Comparison of ENCODE assay signal across 8 mouse cellular contexts in genomic region chr15:99703676-99704040, GRCm38 (mm10). TPM values are rescaled to one million over a fixed set of nuclear protein-coding genes. Genes with fewer than 3 reads are reported as not detected.
A peak's percentile ranks its signal among the peaks of the same experiment; 100 is the strongest.
DNase-seq lines count a peak whose midpoint lies in the region; ATAC-seq and TF ChIP-seq lines count a peak whose summit lies in the region.

No protein-coding gene starts in this region.

- no peak for TF ChIP-seq CTCF in cortical plate, adult 2 months (IDR thresholded peaks at IDR 0.05; ENCODE audit: extremely low read depth, insufficient read depth, low read length)
- TF ChIP-seq CTCF in thymus, adult 2 months (IDR thresholded peaks at IDR 0.05; ENCODE audit: borderline replicate concordance, control insufficient read depth, extremely low read depth, insufficient read depth, low read length, poor library complexity) = no peak

- H3K9me3 ChIP-seq in heart, embryonic 13.5 days = no peaks in the 10 kb centered on the region
- H3K9me3 ChIP-seq in hindbrain, embryonic 10.5 days = no peaks in the 10 kb centered on the region
- no peaks in the 10 kb centered on the region for H3K9me3 ChIP-seq in midbrain, embryonic 14.5 days (ENCODE audit: control insufficient read depth, low read length)

- H3K4me3 ChIP-seq in heart, embryonic 13.5 days = peak overlapping the region; percentile 69
- peak overlapping the region; percentile 50 for H3K4me3 ChIP-seq in cortical plate, adult 2 months (ENCODE audit: insufficient read depth, low read length)
- peak overlapping the region; percentile 88 for H3K4me3 ChIP-seq in hindbrain, embryonic 10.5 days
- peak overlapping the region; percentile 85 for H3K4me3 ChIP-seq in midbrain, embryonic 14.5 days (replicated peaks; ENCODE audit: low read depth, low read length)
- no peak overlapping the region for H3K4me3 ChIP-seq in thymus, adult 2 months (ENCODE audit: control insufficient read depth, insufficient read depth, low read length)

- TF ChIP-seq POLR2A in cortical plate, adult 2 months (IDR thresholded peaks at IDR 0.05; ENCODE audit: extremely low read depth, insufficient read depth, low read length) = no peak
- no peak for TF ChIP-seq POLR2A in thymus, adult 2 months (IDR thresholded peaks at IDR 0.05; ENCODE audit: control insufficient read depth, extremely low read depth, insufficient read depth, low read length, poor library complexity)

- H3K4me1 ChIP-seq in heart, embryonic 13.5 days = peaks cover 51% of the 10 kb centered on the region
- no peaks in the 10 kb centered on the region; the same call in 1 of the 2 replicates for H3K4me1 ChIP-seq in cortical plate, adult 2 months (ENCODE audit: control insufficient read depth, insufficient read depth, low read length)
- peaks cover 53% of the 10 kb centered on the region for H3K4me1 ChIP-seq in hindbrain, embryonic 10.5 days (replicated peaks)
- peaks cover 22% of the 10 kb centered on the region for H3K4me1 ChIP-seq in midbrain, embryonic 14.5 days (ENCODE audit: control insufficient read depth, insufficient read depth, low read length)
- peaks cover 11% of the 10 kb centered on the region for H3K4me1 ChIP-seq in thymus, adult 2 months (replicated peaks; ENCODE audit: control insufficient read depth, insufficient read depth, low read length)

- ATAC-seq in heart, embryonic 13.5 days (ENCODE audit: extremely low read depth, insufficient number of reproducible peaks, low FRiP score, low TSS enrichment) = no peak
- ATAC-seq in midbrain, embryonic 14.5 days (ENCODE audit: low FRiP score, low TSS enrichment) = no peak

- H3K36me3 ChIP-seq in heart, embryonic 13.5 days = peaks cover 44% of the 10 kb centered on the region
- peaks cover 62% of the 10 kb centered on the region for H3K36me3 ChIP-seq in hindbrain, embryonic 10.5 days
- H3K36me3 ChIP-seq in midbrain, embryonic 14.5 days (ENCODE audit: control insufficient read depth, insufficient read depth, low read length) = peaks cover 64% of the 10 kb centered on the region
- H3K36me3 ChIP-seq in thymus, adult 2 months (ENCODE audit: control insufficient read depth, insufficient read depth, low read length) = peaks cover 26% of the 10 kb centered on the region

- H3K4me2 ChIP-seq in heart, embryonic 13.5 days = peak overlapping the region; percentile 79
- peak overlapping the region; percentile 98 for H3K4me2 ChIP-seq in midbrain, embryonic 14.5 days (ENCODE audit: low read length)

- WGBS in heart, embryonic 13.5 days = 62% methylated on average over 5 of the region's 5 CpGs
- 67% methylated on average over 5 of the region's 5 CpGs for WGBS in hindbrain, embryonic 10.5 days
- 55% methylated on average over 5 of the region's 5 CpGs for WGBS in midbrain, embryonic 14.5 days
- WGBS in thymus, adult 2 months = 93% methylated on average over 5 of the region's 5 CpGs

- intact Hi-C loops in heart, postnatal 36 days (cut with DNase I) = loop anchor here (2.0 kb wide), 1 partner anchor 21 kb away; the partner anchor contains the start of gene Cox14

- H3K27ac ChIP-seq in heart, embryonic 13.5 days (replicated peaks) = peak overlapping the region; percentile 95
- H3K27ac ChIP-seq in cortical plate, adult 2 months (ENCODE audit: insufficient read depth, low read length) = peak overlapping the region; percentile 93
- peak overlapping the region; percentile 100 for H3K27ac ChIP-seq in hindbrain, embryonic 10.5 days
- peak overlapping the region; percentile 99 for H3K27ac ChIP-seq in midbrain, embryonic 14.5 days (replicated peaks; ENCODE audit: low read depth, low read length)
- no peak overlapping the region for H3K27ac ChIP-seq in thymus, adult 2 months (ENCODE audit: control insufficient read depth, insufficient read depth, low read length)

- peak overlapping the region; percentile 90 for H3K9ac ChIP-seq in heart, embryonic 13.5 days
- peak overlapping the region; percentile 99 for H3K9ac ChIP-seq in midbrain, embryonic 14.5 days (replicated peaks; ENCODE audit: low read length)

- DNase-seq in heart, postnatal 36 days = no peak
- no peak for DNase-seq in hindbrain, embryonic 10.5 days (ENCODE audit: low spot score)
- no peak for DNase-seq in midbrain, embryonic 14.5 days
- no peak for DNase-seq in cerebellum, adult 11-12 months
- no peak for DNase-seq in thymus, adult 2 months
- no peak for DNase-seq in liver

- H3K27me3 ChIP-seq in heart, embryonic 13.5 days (replicated peaks) = peaks cover 3% of the 10 kb centered on the region; the same call in 1 of the 2 replicates
- H3K27me3 ChIP-seq in hindbrain, embryonic 10.5 days (ENCODE audit: insufficient read depth, poor library complexity, severe bottlenecking) = 0 out of 2 replicates have a peak, but pooled peaks cover 5% of the 10 kb centered on the region
- no peaks in the 10 kb centered on the region for H3K27me3 ChIP-seq in midbrain, embryonic 14.5 days (ENCODE audit: control insufficient read depth, insufficient read depth, low read length)
- H3K27me3 ChIP-seq in thymus, adult 2 months (ENCODE audit: control insufficient read depth, insufficient read depth, low read length) = no peaks in the 10 kb centered on the region

RNA-seq across cellular contexts. Expression of gene Gm17349, which starts 1.6 kb away (rescaled TPM):
- not detected in 2 replicates for polyA plus RNA-seq in heart, embryonic 13.5 days (2015; fragmentation: Nextera tagmentation; extraction: Ambion mirVana)
- 1 to 10 TPM; 1.8 to 2.4 TPM for total RNA-seq in heart, postnatal 36 days (2021)
- 1.3 and 1.8 TPM in 2 replicates for polyA plus RNA-seq in cortical plate, adult 2 months (2012; rRNA removed)
- not detected in 2 replicates for polyA plus RNA-seq in hindbrain, embryonic 10.5 days (2016; fragmentation: Nextera tagmentation; extraction: Ambion mirVana)
- polyA plus RNA-seq in midbrain, embryonic 14.5 days (2014; fragmentation: Nextera tagmentation; extraction: Ambion mirVana) = not detected in 2 replicates
- polyA plus RNA-seq in thymus, adult 2 months (2012; rRNA removed) = not detected in 2 replicates

RNA-seq across cellular contexts. Expression of gene Smarcd1, which starts 1.7 kb away (rescaled TPM):
- polyA plus RNA-seq in heart, embryonic 13.5 days (2015; fragmentation: Nextera tagmentation; extraction: Ambion mirVana) = 22.1 and 22.3 TPM in 2 replicates
- 10 to 100 TPM; 18.7 to 22.1 TPM for total RNA-seq in heart, postnatal 36 days (2021)
- 150 and 157 TPM in 2 replicates for polyA plus RNA-seq in cortical plate, adult 2 months (2012; rRNA removed)
- 101 and 118 TPM in 2 replicates for polyA plus RNA-seq in hindbrain, embryonic 10.5 days (2016; fragmentation: Nextera tagmentation; extraction: Ambion mirVana)
- 127 and 136 TPM in 2 replicates for polyA plus RNA-seq in midbrain, embryonic 14.5 days (2014; fragmentation: Nextera tagmentation; extraction: Ambion mirVana)
- polyA plus RNA-seq in thymus, adult 2 months (2012; rRNA removed) = 106 and 111 TPM in 2 replicates

RNA-seq across cellular contexts. Expression of gene Gpd1, which starts 13.7 kb away (rescaled TPM):
- 1.3 and 1.8 TPM in 2 replicates for polyA plus RNA-seq in heart, embryonic 13.5 days (2015; fragmentation: Nextera tagmentation; extraction: Ambion mirVana)
- 10 to 100 TPM; 61.0 to 62.5 TPM for total RNA-seq in heart, postnatal 36 days (2021)
- 55.3 and 60.4 TPM in 2 replicates for polyA plus RNA-seq in cortical plate, adult 2 months (2012; rRNA removed)
- 0.54 and 0.78 TPM in 2 replicates for polyA plus RNA-seq in hindbrain, embryonic 10.5 days (2016; fragmentation: Nextera tagmentation; extraction: Ambion mirVana)
- 0.92 and 1.7 TPM in 2 replicates for polyA plus RNA-seq in midbrain, embryonic 14.5 days (2014; fragmentation: Nextera tagmentation; extraction: Ambion mirVana)
- 108 and 187 TPM in 2 replicates for polyA plus RNA-seq in thymus, adult 2 months (2012; rRNA removed)

RNA-seq across cellular contexts. Expression of gene Cox14, which starts 21.8 kb away (rescaled TPM):
- polyA plus RNA-seq in heart, embryonic 13.5 days (2015; fragmentation: Nextera tagmentation; extraction: Ambion mirVana) = 155 and 181 TPM in 2 replicates
- total RNA-seq in heart, postnatal 36 days (2021) = 100 to 1,000 TPM; 218 to 222 TPM
- 226 and 237 TPM in 2 replicates for polyA plus RNA-seq in cortical plate, adult 2 months (2012; rRNA removed)
- polyA plus RNA-seq in hindbrain, embryonic 10.5 days (2016; fragmentation: Nextera tagmentation; extraction: Ambion mirVana) = 152 and 174 TPM in 2 replicates
- 168 and 206 TPM in 2 replicates for polyA plus RNA-seq in midbrain, embryonic 14.5 days (2014; fragmentation: Nextera tagmentation; extraction: Ambion mirVana)
- polyA plus RNA-seq in thymus, adult 2 months (2012; rRNA removed) = 227 and 284 TPM in 2 replicates

RNA-seq across cellular contexts. Expression of gene Asic1, which starts 33.5 kb away (rescaled TPM):
- polyA plus RNA-seq in heart, embryonic 13.5 days (2015; fragmentation: Nextera tagmentation; extraction: Ambion mirVana) = 1.6 and 1.8 TPM in 2 replicates
- under 1 TPM; 0.22 to 0.35 TPM for total RNA-seq in heart, postnatal 36 days (2021)
- polyA plus RNA-seq in cortical plate, adult 2 months (2012; rRNA removed) = 54.1 and 59.0 TPM in 2 replicates
- 12.6 and 29.0 TPM in 2 replicates for polyA plus RNA-seq in hindbrain, embryonic 10.5 days (2016; fragmentation: Nextera tagmentation; extraction: Ambion mirVana)
- polyA plus RNA-seq in midbrain, embryonic 14.5 days (2014; fragmentation: Nextera tagmentation; extraction: Ambion mirVana) = 51.9 and 53.5 TPM in 2 replicates
- 0.13 and 0.19 TPM in 2 replicates for polyA plus RNA-seq in thymus, adult 2 months (2012; rRNA removed)

Comparison
In these comparisons a context has a peak if more than half of its experiments do, and no peak if none do; other contexts are left out.
1. RNA of gene Gpd1, which starts 13.7 kb away (polyA plus RNA-seq): 108 to 187 TPM in thymus, adult 2 months and 55.3 to 60.4 TPM in cortical plate, adult 2 months; 1.3 to 1.8 TPM in heart, embryonic 13.5 days, 0.92 to 1.7 TPM in midbrain, embryonic 14.5 days and 0.54 to 0.78 TPM in hindbrain, embryonic 10.5 days; every median in the first group is over 10 times any median in the second.